Mouse (Mus musculus) heart, adult 2 months (tissue): Measurements from ENCODE around the gene Dnal4. TPM values are rescaled to one million over a fixed set of nuclear protein-coding genes. Genes with fewer than 3 reads are reported as not detected.

Experiments
- DNase-seq, 2 experiments: peaks; one replicate each; pipeline ENCODE4 v3.0.0; 2021
- H3K27ac ChIP-seq: fragments of 200-600 bp; 2 replicates; pipeline ENCODE4 v1.8.1; 2022
- H3K27me3 ChIP-seq: fragments of 200-500 bp; 2 replicates; pipeline ENCODE4 v1.6.1; 2012; ENCODE audit warnings: mild to moderate bottlenecking, low read length, inconsistent platforms, mixed read lengths; ENCODE audit not compliant: control insufficient read depth, insufficient read depth
- H3K36me3 ChIP-seq: fragments of 200-500 bp; 2 replicates; pipeline ENCODE4 v1.6.1; 2012; ENCODE audit warnings: low read length, inconsistent platforms; ENCODE audit not compliant: control insufficient read depth, insufficient read depth
- H3K4me1 ChIP-seq: fragments of 200-500 bp; 2 replicates; pipeline ENCODE4 v1.6.1; 2011; ENCODE audit warnings: low read length; ENCODE audit not compliant: control insufficient read depth, insufficient read depth
- H3K4me3 ChIP-seq: fragments of 200-600 bp; 2 replicates; pipeline ENCODE4 v1.8.1; 2022
- H3K79me2 ChIP-seq: fragments of 200-500 bp; replicated peaks from 2 replicates; pipeline ENCODE4 v1.6.1; 2012; ENCODE audit warnings: mild to moderate bottlenecking, inconsistent platforms, low read length, moderate library complexity, mixed read lengths; ENCODE audit not compliant: control insufficient read depth, insufficient read depth
- H3K9ac ChIP-seq: fragments of 200-500 bp; 2 replicates; pipeline ENCODE4 v1.6.1; 2012; ENCODE audit warnings: low read depth, mild to moderate bottlenecking, control low read depth, inconsistent platforms, low read length, mixed read lengths
- CTCF ChIP-seq: fragments of 200-600 bp; IDR thresholded peaks from 2 replicates; pipeline ENCODE4 v1.8.1; 2022; ENCODE audit warnings: antibody characterized with exemption, mild to moderate bottlenecking, moderate library complexity
- EP300 ChIP-seq: fragments of 200-500 bp; IDR thresholded peaks from 2 replicates; pipeline ENCODE4 v1.6.1; 2011; ENCODE audit warnings: low read depth, low read length, control low read depth; ENCODE audit not compliant: insufficient read depth
- POLR2A ChIP-seq: fragments of 200-500 bp; IDR thresholded peaks from 2 replicates; pipeline ENCODE4 v1.6.1; 2011; ENCODE audit warnings: mild to moderate bottlenecking, low read depth, low read length, control low read depth; ENCODE audit not compliant: insufficient read depth
- WGBS: fragments of 180-500 bp; shearing (Covaris S2); methylation state at CpG from one replicate; pipeline ENCODE4 v1.1.7; 2018; 5-methylcytosine and 5-hydroxymethylcytosine counted together
- intact Hi-C: fragments of 180-260 bp; cut with DNase I; formaldehyde crosslinking; loops from one replicate; pipeline ENCODE4 v1.15.1; 2025
- polyA plus RNA-seq: library from polyadenylated mRNA; depleted of rRNA; stranded (reverse); fragments of >200 nt; gene quantifications from 2 replicates; pipeline ENCODE4 v1.2.3, GENCODE M21; 2012
- total RNA-seq, 2 experiments: library from RNA; stranded (reverse); gene quantifications; 2 replicates each; pipeline ENCODE4 v1.2.3; 2021

Dnal4 gene
- total and polyA plus RNA-seq, 3 experiments = 19.3 to 43.0 (median 21.7) TPM

- Histone ChIP-seq H3K27me3 (no peaks in the 10 kb centered on the region), H3K27ac (no peak overlapping the region), H3K4me1 (no peaks in the 10 kb centered on the region), H3K4me3 (no peak overlapping the region), H3K79me2 (no peaks in the 10 kb centered on the region), H3K9ac (no peak overlapping the region), H3K36me3 (no peaks in the 10 kb centered on the region)
- TF ChIP-seq EP300 (no peak), CTCF (peak; percentile 64)
- DNase-seq = no peak
- WGBS = 85% methylated on average over 11 of the region's 11 CpGs
- intact Hi-C loops = loop anchor here (10.0 kb wide), 1 partner anchor 327 kb away; no protein-coding TSS in a partner anchor
Observed at GRCm38 (mm10) chr15:79747998-79748397, 29.7 kb downstream of the Dnal4 start.

- no peak for TF ChIP-seq EP300
- TF ChIP-seq CTCF = no peak
- TF ChIP-seq POLR2A = no peak
Observed at GRCm38 (mm10) chr15:79745883-79746282, 31.8 kb downstream of the Dnal4 start.

GRCm38 (mm10) chr15:79745312-79745711, 32.3 kb downstream of the Dnal4 start:
- H3K4me3 ChIP-seq = no peak overlapping the region
- no peak overlapping the region for H3K9ac ChIP-seq
- intact Hi-C loops = loop anchor here (10.0 kb wide), 1 partner anchor 329 kb away; no protein-coding TSS in a partner anchor
- DNase-seq = no peak
- no peak overlapping the region for H3K27ac ChIP-seq
- H3K79me2 ChIP-seq = no peaks in the 10 kb centered on the region
- H3K36me3 ChIP-seq = no peaks in the 10 kb centered on the region; the same call in 1 of the 2 replicates
- TF ChIP-seq EP300 = no peak
- TF ChIP-seq CTCF = no peak
- TF ChIP-seq POLR2A = no peak
- H3K27me3 ChIP-seq = no peaks in the 10 kb centered on the region
- H3K4me1 ChIP-seq = peaks cover 6% of the 10 kb centered on the region
- 90% methylated on average over 10 of the region's 10 CpGs for WGBS

More at GRCm38 (mm10) chr15:79745883-79746282, 31.8 kb downstream of the Dnal4 start:
- H3K9ac ChIP-seq = no peak overlapping the region
- 88% methylated on average over 5 of the region's 5 CpGs for WGBS
- no peak for DNase-seq
- no peaks in the 10 kb centered on the region for H3K36me3 ChIP-seq
- intact Hi-C loops = loop anchor here (10.0 kb wide), 1 partner anchor 329 kb away; no protein-coding TSS in a partner anchor
- no peaks in the 10 kb centered on the region for H3K27me3 ChIP-seq
- peaks cover 4% of the 10 kb centered on the region for H3K4me1 ChIP-seq
- no peaks in the 10 kb centered on the region for H3K79me2 ChIP-seq
- no peak overlapping the region for H3K4me3 ChIP-seq
- H3K27ac ChIP-seq = no peak overlapping the region

GRCm38 (mm10) chr15:79744742-79745141, 32.9 kb downstream of the Dnal4 start:
- TF ChIP-seq POLR2A = no peak
- TF ChIP-seq CTCF = no peak
- TF ChIP-seq EP300 = no peak
- Histone ChIP-seq H3K9ac (no peak overlapping the region), H3K4me1 (peaks cover 6% of the 10 kb centered on the region), H3K4me3 (no peak overlapping the region), H3K79me2 (no peaks in the 10 kb centered on the region), H3K27me3 (no peaks in the 10 kb centered on the region), H3K27ac (no peak overlapping the region), H3K36me3 (no peaks in the 10 kb centered on the region; the same call in 1 of the 2 replicates)
- intact Hi-C loops = loop anchor here (5.0 to 10.0 kb wide), 2 partner anchors 87 to 330 kb away; partner anchors contain the start of genes Cby1 and Fam227a
- 63% methylated on average over 8 of the region's 8 CpGs for WGBS
- DNase-seq = no peak

GRCm38 (mm10) chr15:79744001-79744400, 33.6 kb downstream of the Dnal4 start:
- 79% methylated on average over 11 of the region's 11 CpGs for WGBS

GRCm38 (mm10) chr15:79742706-79743023, 35.0 kb downstream of the Dnal4 start:
- H3K27me3 ChIP-seq = no peaks in the 10 kb centered on the region
- peak overlapping the region; percentile 80 for H3K9ac ChIP-seq
- no peaks in the 10 kb centered on the region; the same call in 1 of the 2 replicates for H3K36me3 ChIP-seq
- H3K4me3 ChIP-seq = peak overlapping the region; percentile 84
- 1% methylated on average over 23 of the region's 23 CpGs for WGBS
- peaks cover 11% of the 10 kb centered on the region for H3K4me1 ChIP-seq
- DNase-seq = no peak
- H3K79me2 ChIP-seq = no peaks in the 10 kb centered on the region
- TF ChIP-seq EP300 = no peak
- TF ChIP-seq POLR2A = no peak
- no peak for TF ChIP-seq CTCF
- H3K27ac ChIP-seq = peak overlapping the region; percentile 98
- intact Hi-C loops = loop anchor here (2.0 to 10.0 kb wide), 3 partner anchors 52 to 332 kb away; partner anchors contain the start of genes Cby1, Fam227a and Gtpbp1

More at GRCm38 (mm10) chr15:79744001-79744400, 33.6 kb downstream of the Dnal4 start:
- Histone ChIP-seq H3K36me3 (no peaks in the 10 kb centered on the region; the same call in 1 of the 2 replicates), H3K9ac (no peak overlapping the region), H3K4me3 (no peak overlapping the region), H3K27ac (no peak overlapping the region), H3K27me3 (no peaks in the 10 kb centered on the region), H3K4me1 (peaks cover 10% of the 10 kb centered on the region), H3K79me2 (no peaks in the 10 kb centered on the region)
- TF ChIP-seq CTCF = no peak
- TF ChIP-seq POLR2A = no peak
- no peak for TF ChIP-seq EP300
- intact Hi-C loops = loop anchor here (5.0 to 10.0 kb wide), 2 partner anchors 87 to 331 kb away; partner anchors contain the start of genes Cby1 and Fam227a
- no peak for DNase-seq
